Mouse (Mus musculus) heart, adult 2 months (tissue): ENCODE data around the gene Kcns1. TPM values are rescaled to one million over a fixed set of nuclear protein-coding genes. Genes with fewer than 3 reads are reported as not detected.

Source experiments
- DNase-seq, 2 experiments: peaks; one replicate each; pipeline ENCODE4 v3.0.0; 2021
- H3K27ac ChIP-seq: fragments of 200-600 bp; 2 replicates; pipeline ENCODE4 v1.8.1; 2022
- H3K27me3 ChIP-seq: fragments of 200-500 bp; 2 replicates; pipeline ENCODE4 v1.6.1; 2012; ENCODE audit warnings: mild to moderate bottlenecking, low read length, inconsistent platforms, mixed read lengths; ENCODE audit not compliant: control insufficient read depth, insufficient read depth
- H3K36me3 ChIP-seq: fragments of 200-500 bp; 2 replicates; pipeline ENCODE4 v1.6.1; 2012; ENCODE audit warnings: low read length, inconsistent platforms; ENCODE audit not compliant: control insufficient read depth, insufficient read depth
- H3K4me1 ChIP-seq: fragments of 200-500 bp; 2 replicates; pipeline ENCODE4 v1.6.1; 2011; ENCODE audit warnings: low read length; ENCODE audit not compliant: control insufficient read depth, insufficient read depth
- H3K4me3 ChIP-seq: fragments of 200-600 bp; 2 replicates; pipeline ENCODE4 v1.8.1; 2022
- H3K79me2 ChIP-seq: fragments of 200-500 bp; replicated peaks from 2 replicates; pipeline ENCODE4 v1.6.1; 2012; ENCODE audit warnings: mild to moderate bottlenecking, inconsistent platforms, low read length, moderate library complexity, mixed read lengths; ENCODE audit not compliant: control insufficient read depth, insufficient read depth
- H3K9ac ChIP-seq: fragments of 200-500 bp; 2 replicates; pipeline ENCODE4 v1.6.1; 2012; ENCODE audit warnings: low read depth, mild to moderate bottlenecking, control low read depth, inconsistent platforms, low read length, mixed read lengths
- CTCF ChIP-seq: fragments of 200-600 bp; IDR thresholded peaks from 2 replicates; pipeline ENCODE4 v1.8.1; 2022; ENCODE audit warnings: antibody characterized with exemption, mild to moderate bottlenecking, moderate library complexity
- EP300 ChIP-seq: fragments of 200-500 bp; IDR thresholded peaks from 2 replicates; pipeline ENCODE4 v1.6.1; 2011; ENCODE audit warnings: low read depth, low read length, control low read depth; ENCODE audit not compliant: insufficient read depth
- POLR2A ChIP-seq: fragments of 200-500 bp; IDR thresholded peaks from 2 replicates; pipeline ENCODE4 v1.6.1; 2011; ENCODE audit warnings: mild to moderate bottlenecking, low read depth, low read length, control low read depth; ENCODE audit not compliant: insufficient read depth
- WGBS: fragments of 180-500 bp; shearing (Covaris S2); methylation state at CpG from one replicate; pipeline ENCODE4 v1.1.7; 2018; 5-methylcytosine and 5-hydroxymethylcytosine counted together
- intact Hi-C: fragments of 180-260 bp; cut with DNase I; formaldehyde crosslinking; loops from one replicate; pipeline ENCODE4 v1.15.1; 2025
- polyA plus RNA-seq: library from polyadenylated mRNA; depleted of rRNA; stranded (reverse); fragments of >200 nt; gene quantifications from 2 replicates; pipeline ENCODE4 v1.2.3, GENCODE M21; 2012
- total RNA-seq, 2 experiments: library from RNA; stranded (reverse); gene quantifications; 2 replicates each; pipeline ENCODE4 v1.2.3; 2021

Gene Kcns1
- total and polyA plus RNA-seq, 3 experiments = 0.18 TPM; not detected in 2

DNA sequence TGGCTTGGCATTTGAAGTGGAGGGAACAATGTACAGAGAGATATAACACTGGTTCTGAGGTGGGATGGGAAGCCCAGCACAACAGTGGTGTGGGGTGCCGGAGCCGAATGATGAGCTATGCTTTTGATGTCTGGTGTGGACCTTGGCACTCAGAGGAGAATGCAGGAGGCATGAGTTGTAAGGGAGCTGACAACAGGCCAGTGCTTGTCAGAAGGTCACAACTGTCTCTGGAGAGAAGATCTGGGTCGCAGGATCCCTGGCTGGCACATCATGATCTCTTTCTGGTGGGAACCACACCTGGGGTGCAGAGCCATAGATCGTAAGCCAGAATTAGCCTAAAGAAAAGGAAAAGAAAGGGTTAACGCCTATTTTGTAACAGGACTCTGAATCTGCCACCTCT, 6.9 kb upstream of the Kcns1 start:
- no peak for DNase-seq
- no peak for TF ChIP-seq POLR2A
- TF ChIP-seq EP300 = no peak
- no peak for TF ChIP-seq CTCF
- Histone ChIP-seq H3K9ac (no peak overlapping the region), H3K27ac (no peak overlapping the region), H3K79me2 (no peaks in the 10 kb centered on the region), H3K36me3 (no peaks in the 10 kb centered on the region), H3K4me1 (no peaks in the 10 kb centered on the region), H3K4me3 (no peak overlapping the region), H3K27me3 (no peaks in the 10 kb centered on the region)
- intact Hi-C loops = no loop called here
- 85% methylated on average over 5 of the region's 5 CpGs for WGBS

DNA sequence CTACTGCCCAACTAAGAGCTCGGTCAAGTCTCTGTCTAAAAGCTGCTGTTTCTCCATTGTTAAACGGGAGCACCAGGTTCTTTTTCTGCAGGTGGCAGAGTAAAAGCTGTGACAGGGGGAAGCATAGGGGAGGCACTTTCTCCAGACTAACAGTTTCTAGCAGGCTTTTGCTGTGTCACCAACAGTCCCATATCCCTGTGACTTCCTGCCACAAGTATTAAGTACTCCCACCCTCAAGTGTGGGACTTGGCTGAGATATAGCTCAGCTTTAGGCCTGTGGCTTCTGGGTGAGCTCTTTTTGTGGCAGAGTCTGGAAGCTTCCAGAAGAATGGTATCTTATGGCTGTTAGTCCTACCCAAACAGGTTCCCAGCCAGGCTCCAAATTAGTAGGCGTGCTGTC, 4.9 kb upstream of the Kcns1 start:
- Histone ChIP-seq H3K79me2 (no peaks in the 10 kb centered on the region), H3K36me3 (no peaks in the 10 kb centered on the region), H3K27ac (no peak overlapping the region), H3K4me1 (no peaks in the 10 kb centered on the region), H3K9ac (no peak overlapping the region), H3K4me3 (no peak overlapping the region), H3K27me3 (peaks cover 2% of the 10 kb centered on the region; the same call in 1 of the 2 replicates)
- intact Hi-C loops = no loop called here
- no peak for TF ChIP-seq CTCF
- TF ChIP-seq EP300 = no peak
- no peak for TF ChIP-seq POLR2A
- 66% methylated on average over 3 of the region's 3 CpGs for WGBS
- no peak for DNase-seq

DNA sequence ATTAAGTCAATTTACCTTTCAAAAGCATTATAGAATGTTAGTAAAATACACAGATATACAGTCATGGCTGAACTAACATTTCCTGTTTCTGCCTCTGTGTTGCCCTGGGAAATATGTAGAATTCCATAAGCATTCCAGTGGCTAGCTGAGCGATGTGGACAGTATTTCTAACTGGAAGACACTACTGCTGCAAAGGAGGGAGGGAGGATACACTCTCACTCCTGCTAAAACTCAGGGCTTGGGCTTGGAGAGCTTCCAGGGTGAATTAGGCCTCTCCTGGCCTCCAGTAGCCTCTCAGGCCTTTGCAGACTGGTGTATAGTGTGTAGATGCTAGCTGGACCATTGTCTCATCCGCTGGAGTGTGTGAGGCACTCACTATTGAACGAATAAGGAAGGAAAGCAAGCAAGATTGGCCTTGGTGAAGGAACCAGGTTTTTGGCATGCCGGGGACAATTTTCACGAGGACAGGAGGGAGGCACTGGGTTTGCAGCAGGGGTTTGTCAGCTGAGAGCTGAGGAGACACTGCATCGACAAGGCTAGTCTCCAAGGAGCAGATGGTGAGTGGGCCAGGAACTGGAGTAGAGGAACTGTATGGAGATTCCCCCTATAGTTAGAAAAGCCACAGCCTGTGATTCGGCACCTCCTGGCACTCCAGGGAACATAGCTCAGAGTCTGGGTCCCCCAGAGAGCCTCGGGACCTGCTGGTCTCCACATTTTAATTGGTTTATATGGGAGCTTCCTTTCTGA, 3.9 kb upstream of the Kcns1 start:
- Histone ChIP-seq H3K9ac (no peak overlapping the region), H3K36me3 (no peaks in the 10 kb centered on the region), H3K27me3 (peaks cover 2% of the 10 kb centered on the region; the same call in 1 of the 2 replicates), H3K27ac (no peak overlapping the region), H3K4me1 (no peaks in the 10 kb centered on the region), H3K4me3 (no peak overlapping the region), H3K79me2 (no peaks in the 10 kb centered on the region)
- TF ChIP-seq CTCF (no peak), POLR2A (no peak), EP300 (no peak)
- DNase-seq = no peak
- WGBS = 71% methylated on average over 8 of the region's 8 CpGs
- intact Hi-C loops = loop anchor here (5.0 kb wide), 1 partner anchor 38 kb away; no protein-coding TSS in a partner anchor

DNA sequence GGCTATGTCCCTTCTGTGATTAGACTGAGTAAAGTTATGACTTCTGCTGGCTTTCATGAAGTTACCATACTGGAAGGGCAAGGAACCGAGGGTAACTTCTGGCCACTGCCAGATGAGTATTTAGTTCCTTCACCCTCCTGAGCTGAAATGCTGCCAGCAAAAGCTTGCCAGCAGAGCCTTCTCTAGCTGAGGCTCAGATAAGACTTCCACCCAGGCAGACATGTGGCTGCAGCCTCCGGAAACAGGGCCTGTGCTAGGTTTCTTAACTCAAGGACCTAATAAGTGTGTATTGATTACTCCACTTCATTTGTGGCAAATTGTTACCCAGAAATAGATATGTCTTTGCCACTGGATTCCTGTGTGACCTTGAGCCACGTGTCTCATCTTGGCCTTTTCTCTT, 2.5 kb upstream of the Kcns1 start:
- TF ChIP-seq EP300 (no peak), CTCF (no peak), POLR2A (no peak)
- Histone ChIP-seq H3K27me3 (peaks cover 7% of the 10 kb centered on the region), H3K79me2 (no peaks in the 10 kb centered on the region), H3K9ac (no peak overlapping the region), H3K4me3 (no peak overlapping the region), H3K4me1 (no peaks in the 10 kb centered on the region), H3K27ac (no peak overlapping the region), H3K36me3 (no peaks in the 10 kb centered on the region)
- DNase-seq = no peak
- 34% methylated on average over 3 of the region's 3 CpGs for WGBS
- intact Hi-C loops = loop anchor here (5.0 kb wide), 1 partner anchor 36 kb away; no protein-coding TSS in a partner anchor

DNA sequence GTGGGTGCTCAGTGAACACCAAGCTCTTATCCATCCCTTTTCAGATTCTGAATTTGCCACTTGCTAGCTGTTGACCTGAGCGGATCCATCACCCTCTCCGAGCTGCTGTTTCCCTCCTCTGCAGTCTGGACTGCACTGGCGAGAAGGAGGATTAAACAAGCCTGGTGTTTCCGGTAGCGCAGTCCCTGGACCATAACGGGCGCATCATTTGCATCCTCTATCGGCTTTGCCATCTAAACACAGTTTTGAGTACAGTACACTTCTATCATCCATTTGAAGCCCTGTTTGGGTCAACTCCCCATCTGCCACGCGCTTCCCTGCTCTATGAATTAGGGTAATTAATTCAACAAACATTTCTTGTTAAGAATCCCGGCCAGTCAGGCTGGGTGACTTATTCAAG, 587 bp downstream of the Kcns1 start:
- Histone ChIP-seq H3K9ac (no peak overlapping the region), H3K27me3 (peaks cover 16% of the 10 kb centered on the region), H3K27ac (no peak overlapping the region), H3K4me1 (no peaks in the 10 kb centered on the region), H3K79me2 (no peaks in the 10 kb centered on the region), H3K4me3 (no peak overlapping the region), H3K36me3 (no peaks in the 10 kb centered on the region)
- no peak for DNase-seq
- intact Hi-C loops = loop anchor here (5.0 kb wide), 1 partner anchor 33 kb away; no protein-coding TSS in a partner anchor
- WGBS = 16% methylated on average over 11 of the region's 11 CpGs
- TF ChIP-seq EP300 = no peak
- TF ChIP-seq POLR2A = no peak
- no peak for TF ChIP-seq CTCF

DNA sequence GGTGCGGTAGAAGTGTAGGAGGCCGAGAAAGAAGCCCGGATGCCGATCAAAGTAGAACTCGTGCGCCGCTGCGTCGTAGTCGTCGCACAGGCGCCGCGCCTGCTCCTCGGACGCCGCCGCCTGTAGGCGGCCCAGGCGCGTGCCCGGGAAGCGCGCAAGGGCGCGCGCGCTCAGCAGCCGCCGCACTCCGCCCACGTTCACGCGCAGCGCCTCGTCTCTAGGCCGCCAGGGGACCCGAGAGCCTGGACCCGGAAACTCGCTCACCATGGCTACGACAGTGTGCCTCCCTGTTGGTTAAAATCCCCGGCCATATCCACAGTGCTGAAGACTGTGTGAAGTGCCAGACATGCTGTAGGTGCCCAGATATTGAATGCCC, 2.4 kb downstream of the Kcns1 start:
- Histone ChIP-seq H3K27me3 (peaks cover 16% of the 10 kb centered on the region), H3K9ac (no peak overlapping the region), H3K4me1 (no peaks in the 10 kb centered on the region), H3K4me3 (no peak overlapping the region), H3K27ac (no peak overlapping the region), H3K36me3 (no peaks in the 10 kb centered on the region), H3K79me2 (no peaks in the 10 kb centered on the region)
- no peak for DNase-seq
- intact Hi-C loops = no loop called here
- 11% methylated on average over 42 of the region's 42 CpGs for WGBS
- TF ChIP-seq CTCF (no peak), EP300 (no peak), POLR2A (no peak)
